Mouse (Mus musculus) embryo, embryonic 11.5 days (tissue): ENCODE measurements around the gene Mtf2.
"Not testable (repeated sequence)": the region's sequence is repeated elsewhere in the genome, so short reads cannot be mapped to it uniquely, and the experiment has no call there.

ENCODE experiments used
- DNase-seq: peaks from one replicate; pipeline ENCODE4 v3.0.0-alpha.2; 2012; ENCODE audit warnings: low read depth, low spot score

The Mtf2 gene

GRCm38 (mm10) chr5:108082380-108082779 lies 16.9 kb downstream of the Mtf2 start:
- DNase-seq, result no peak

DNA sequence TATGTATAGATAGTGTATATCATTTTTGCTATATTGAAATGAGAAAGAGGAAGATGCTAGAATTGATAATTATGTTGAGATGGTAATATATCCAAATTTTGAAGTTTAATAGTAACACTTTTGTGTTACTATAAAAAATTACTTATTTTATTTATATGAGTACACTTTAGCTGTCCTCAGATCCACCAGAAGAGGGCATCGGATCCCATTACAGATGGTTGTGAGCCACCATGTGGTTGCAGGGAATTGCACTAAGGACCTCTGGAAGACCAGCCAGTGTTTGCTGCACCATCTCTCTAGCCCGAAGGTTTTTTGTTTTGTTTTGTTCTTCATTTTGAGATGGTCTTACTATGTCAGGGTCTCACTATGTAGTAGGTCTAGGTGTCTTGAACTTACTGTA lies 20.0 kb downstream of the Mtf2 start:
- no peak for DNase-seq

DNA sequence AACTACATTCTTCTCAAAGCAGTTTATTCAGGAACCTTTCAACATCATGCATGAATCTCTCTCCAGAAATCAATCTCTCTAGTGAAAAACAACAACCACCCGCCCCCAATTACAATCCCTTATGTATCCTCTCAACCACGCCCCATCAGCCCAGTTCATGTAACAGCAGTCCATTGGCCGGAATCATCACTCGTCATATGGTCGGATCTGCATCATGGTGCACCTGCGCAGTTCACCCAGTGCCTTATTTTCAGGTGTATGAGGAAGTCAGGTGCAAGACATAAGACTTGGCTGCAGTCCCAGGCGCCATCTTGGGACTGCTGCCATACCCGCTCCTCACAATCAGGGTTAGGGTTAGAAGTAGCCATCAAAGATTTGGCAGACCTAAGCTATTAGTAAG lies 27.3 kb downstream of the Mtf2 start:
- DNase-seq, result not testable (repeated sequence)

DNA sequence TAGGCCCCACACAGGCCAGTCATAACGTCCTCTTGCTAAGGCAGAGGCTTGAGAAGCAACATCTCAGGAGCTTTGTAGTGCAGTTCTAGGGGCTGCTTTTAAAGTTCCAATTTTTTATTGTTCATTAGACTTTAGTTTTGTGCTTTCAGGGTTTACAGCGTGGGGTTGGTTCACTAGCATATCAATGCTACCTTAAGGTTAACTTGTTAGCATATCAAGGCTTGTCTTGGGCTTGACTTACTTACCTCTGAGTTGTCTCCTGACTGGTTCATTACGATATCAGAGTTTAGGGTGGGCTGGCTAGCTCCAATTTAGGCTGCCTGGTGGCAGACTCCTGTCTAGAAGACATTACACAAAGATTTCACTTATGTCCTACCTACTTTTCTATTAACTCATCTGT lies 32.2 kb downstream of the Mtf2 start:
- DNase-seq, result no peak

- no peak for DNase-seq
Observed at GRCm38 (mm10) chr5:108100196-108100595, 34.7 kb downstream of the Mtf2 start.

- DNase-seq, result no peak
Observed at GRCm38 (mm10) chr5:108104306-108104705, 38.8 kb downstream of the Mtf2 start.

- DNase-seq, result no peak
Observed at GRCm38 (mm10) chr5:108109346-108109745, 43.9 kb downstream of the Mtf2 start.

GRCm38 (mm10) chr5:108117693-108118092 lies 52.2 kb downstream of the Mtf2 start:
- no peak for DNase-seq

GRCm38 (mm10) chr5:108120221-108120900 lies 54.9 kb downstream of the Mtf2 start:
- no peak for DNase-seq

- no peak for DNase-seq
Observed at GRCm38 (mm10) chr5:108131849-108132440, 66.5 kb downstream of the Mtf2 start.

- DNase-seq, result peak; percentile 98
Observed at GRCm38 (mm10) chr5:108132441-108133243, 67.2 kb downstream of the Mtf2 start, which contains the start of the genes Tmed5 and Ccdc18. TSS of gene Tmed5 (minus strand) at chr5:108132620. TSS of gene Ccdc18 (plus strand) at chr5:108132875.

GRCm38 (mm10) chr5:108152592-108152991 lies 87.1 kb downstream of the Mtf2 start:
- DNase-seq, result no peak
